Comparison of ENCODE assay signal across 8 mouse cellular contexts in genomic region chr4:82502611-82503010, GRCm38 (mm10).
DNase-seq lines count a peak whose midpoint lies in the region; ATAC-seq lines count a peak whose summit lies in the region.

No protein-coding gene starts in this region.

- WGBS in heart, embryonic 11.5 days (ENCODE audit: insufficient replicate concordance) = 41% methylated on average over 2 of the region's 2 CpGs
- WGBS in hindbrain, embryonic 11.5 days = 73% methylated on average over 2 of the region's 2 CpGs
- 59% methylated on average over 2 of the region's 2 CpGs for WGBS in liver, embryonic 16.5 days (ENCODE audit: insufficient replicate concordance)

- intact Hi-C loops in left cerebral cortex, postnatal 36 days (cut with DNase I) = loop anchor here (5.0 to 10.0 kb wide), 3 partner anchors 115 to 938 kb away; no protein-coding TSS in a partner anchor

- H3K4me3 ChIP-seq in heart, embryonic 11.5 days (ENCODE audit: low read depth, low read length) = peak overlapping the region; percentile 80
- H3K4me3 ChIP-seq in hindbrain, embryonic 11.5 days (ENCODE audit: low read depth, low read length) = peak overlapping the region; percentile 93
- H3K4me3 ChIP-seq in liver, embryonic 16.5 days (ENCODE audit: low read depth, low read length) = peak overlapping the region; percentile 4; the same call in 1 of the 2 replicates

- peak overlapping the region; percentile 50; the same call in 1 of the 2 replicates for H3K27ac ChIP-seq in heart, embryonic 11.5 days (ENCODE audit: low read depth, low read length)
- no peak overlapping the region for H3K27ac ChIP-seq in hindbrain, embryonic 11.5 days (ENCODE audit: low read depth, low read length)
- H3K27ac ChIP-seq in liver, embryonic 16.5 days (ENCODE audit: low read length) = no peak overlapping the region

- H3K9me3 ChIP-seq in heart, embryonic 11.5 days (replicated peaks; ENCODE audit: control insufficient read depth, low read length) = no peaks in the 10 kb centered on the region
- no peaks in the 10 kb centered on the region for H3K9me3 ChIP-seq in hindbrain, embryonic 11.5 days (ENCODE audit: control insufficient read depth, low read length)
- H3K9me3 ChIP-seq in liver, embryonic 16.5 days (replicated peaks; ENCODE audit: control insufficient read depth, low read length) = no peaks in the 10 kb centered on the region

- DNase-seq in heart, postnatal 4 days = no peak
- DNase-seq in NIH3T3 (ENCODE audit: low read depth) = peak; percentile 38
- DNase-seq in hindbrain, embryonic 11.5 days (ENCODE audit: low spot score) = no peak
- no peak for DNase-seq in embryo, embryonic 9.5 days (ENCODE audit: extremely low spot score)
- DNase-seq in cerebellum, adult 11-12 months = no peak
- DNase-seq in left cerebral cortex, postnatal 36 days (ENCODE audit: low spot score in 2 of 2) = no peak

- H3K4me1 ChIP-seq in heart, embryonic 11.5 days (ENCODE audit: control insufficient read depth, insufficient read depth, low read length) = peaks cover 22% of the 10 kb centered on the region
- no peaks in the 10 kb centered on the region; the same call in 1 of the 2 replicates for H3K4me1 ChIP-seq in hindbrain, embryonic 11.5 days (replicated peaks; ENCODE audit: control insufficient read depth, insufficient read depth, low read length)
- no peaks in the 10 kb centered on the region for H3K4me1 ChIP-seq in liver, embryonic 16.5 days (ENCODE audit: control insufficient read depth, low read depth, low read length)

- H3K4me2 ChIP-seq in heart, embryonic 11.5 days = peak overlapping the region; percentile 94
- peak overlapping the region; percentile 42 for H3K4me2 ChIP-seq in hindbrain, embryonic 11.5 days (replicated peaks; ENCODE audit: low read depth, low read length)
- H3K4me2 ChIP-seq in liver, embryonic 16.5 days (ENCODE audit: low read depth, low read length) = peak overlapping the region; percentile 19; the same call in 1 of the 2 replicates

- no peaks in the 10 kb centered on the region for H3K36me3 ChIP-seq in heart, embryonic 11.5 days (ENCODE audit: control insufficient read depth, insufficient read depth, low read length)
- H3K36me3 ChIP-seq in hindbrain, embryonic 11.5 days (ENCODE audit: control insufficient read depth, insufficient read depth, low read length) = peaks cover 6% of the 10 kb centered on the region
- peaks cover 2% of the 10 kb centered on the region; the same call in 1 of the 2 replicates for H3K36me3 ChIP-seq in liver, embryonic 16.5 days (ENCODE audit: control insufficient read depth, insufficient read depth)

- no peak for ATAC-seq in heart, embryonic 11.5 days (replicated peaks; ENCODE audit: insufficient number of reproducible peaks, low FRiP score, low TSS enrichment)
- no peak for ATAC-seq in hindbrain, embryonic 11.5 days (ENCODE audit: low FRiP score)
- ATAC-seq in liver, embryonic 16.5 days (ENCODE audit: low read depth) = no peak

- H3K27me3 ChIP-seq in heart, embryonic 11.5 days (ENCODE audit: control insufficient read depth, insufficient read depth, low read length) = no peaks in the 10 kb centered on the region
- H3K27me3 ChIP-seq in hindbrain, embryonic 11.5 days (ENCODE audit: control insufficient read depth, insufficient read depth, low read length) = peaks cover 3% of the 10 kb centered on the region; the same call in 1 of the 2 replicates
- H3K27me3 ChIP-seq in liver, embryonic 16.5 days (ENCODE audit: control insufficient read depth, insufficient read depth, low read depth, low read length) = peaks cover 41% of the 10 kb centered on the region

- peak overlapping the region; percentile 77 for H3K9ac ChIP-seq in heart, embryonic 11.5 days (ENCODE audit: low read depth, low read length)
- H3K9ac ChIP-seq in hindbrain, embryonic 11.5 days (ENCODE audit: low read depth, low read length) = no peak overlapping the region
- H3K9ac ChIP-seq in liver, embryonic 16.5 days (ENCODE audit: low read depth, low read length) = no peak overlapping the region

Comparison
In these comparisons a context has a peak if more than half of its experiments do, and no peak if none do; other contexts are left out.
1. H3K4me2 ChIP-seq: peak in every context shown above with its lines; median percentile 94 in heart, embryonic 11.5 days; 42 in hindbrain, embryonic 11.5 days; 19 in liver, embryonic 16.5 days.
2. H3K4me3 ChIP-seq: peak in every context shown above with its lines; median percentile 93 in hindbrain, embryonic 11.5 days; 80 in heart, embryonic 11.5 days; 4 in liver, embryonic 16.5 days.